27 mouse cellular contexts compared by ENCODE assay signal in genomic region chr5:148862136-148862535, GRCm38 (mm10).
DNase-seq lines count a peak whose midpoint lies in the region; ATAC-seq lines count a peak whose summit lies in the region.
"Had no signal": no experiment of that assay in that cellular context is flagged by ENCODE, and none has a peak within 500 bp of the region (broad histone marks: within the 10 kb centered on the region; RNA-seq: fewer than 3 reads in every experiment).

No protein-coding gene starts in this region.

- H3K4me1 ChIP-seq in forebrain, embryonic 16.5 days (replicated peaks; ENCODE audit: control insufficient read depth, insufficient read depth, low read length) = peaks cover 14% of the 10 kb centered on the region
- peaks cover 20% of the 10 kb centered on the region for H3K4me1 ChIP-seq in forebrain, embryonic 15.5 days

- no peaks in the 10 kb centered on the region for H3K9me3 ChIP-seq in forebrain, embryonic 16.5 days (ENCODE audit: control insufficient read depth, low read length)
- H3K9me3 ChIP-seq in forebrain, embryonic 15.5 days = no peaks in the 10 kb centered on the region
- H3K9me3 ChIP-seq: embryonic facial prominence, embryonic 12.5 days; heart, embryonic 10.5 days; kidney, embryonic 15.5 days; limb, embryonic 15.5 days; midbrain, embryonic 12.5 days had no signal

- H3K4me3 ChIP-seq in forebrain, embryonic 16.5 days (replicated peaks; ENCODE audit: low read length) = no peak overlapping the region
- no peak overlapping the region for H3K4me3 ChIP-seq in forebrain, embryonic 15.5 days
- H3K4me3 ChIP-seq: embryonic facial prominence, embryonic 12.5 days; erythroblast, embryonic 14.5 days; gastrocnemius, adult 2 months; heart, embryonic 10.5 days; kidney, embryonic 15.5 days; left cerebral cortex, adult 2 months; limb, embryonic 15.5 days; midbrain, embryonic 12.5 days had no signal

- no peak overlapping the region for H3K9ac ChIP-seq in forebrain, embryonic 16.5 days (replicated peaks; ENCODE audit: low read depth, low read length)
- H3K9ac ChIP-seq in forebrain, embryonic 15.5 days (replicated peaks) = no peak overlapping the region
- H3K9ac ChIP-seq: embryonic facial prominence, embryonic 12.5 days; kidney, embryonic 15.5 days; limb, embryonic 15.5 days; midbrain, embryonic 12.5 days had no signal

- H3K27ac ChIP-seq in forebrain, embryonic 16.5 days (ENCODE audit: low read length) = no peak overlapping the region
- H3K27ac ChIP-seq in forebrain, embryonic 15.5 days (replicated peaks) = no peak overlapping the region
- H3K27ac ChIP-seq: embryonic facial prominence, embryonic 12.5 days; gastrocnemius, adult 2 months; heart, embryonic 10.5 days; kidney, embryonic 15.5 days; left cerebral cortex, adult 2 months; limb, embryonic 15.5 days; macrophage; midbrain, embryonic 12.5 days had no signal

- no peaks in the 10 kb centered on the region for H3K36me3 ChIP-seq in forebrain, embryonic 16.5 days (ENCODE audit: control insufficient read depth, insufficient read depth)
- H3K36me3 ChIP-seq in forebrain, embryonic 15.5 days = no peaks in the 10 kb centered on the region
- H3K36me3 ChIP-seq: embryonic facial prominence, embryonic 12.5 days; heart, embryonic 10.5 days; kidney, embryonic 15.5 days; limb, embryonic 15.5 days; midbrain, embryonic 12.5 days had no signal

- H3K27me3 ChIP-seq in forebrain, embryonic 16.5 days (replicated peaks; ENCODE audit: control insufficient read depth, insufficient read depth, low read length) = no peaks in the 10 kb centered on the region
- H3K27me3 ChIP-seq in forebrain, embryonic 15.5 days = no peaks in the 10 kb centered on the region
- H3K27me3 ChIP-seq: CH12.LX; embryonic facial prominence, embryonic 12.5 days; kidney, embryonic 15.5 days; limb, embryonic 15.5 days; midbrain, embryonic 12.5 days had no signal

- 51% methylated on average over 8 of the region's 8 CpGs for WGBS in forebrain, embryonic 16.5 days
- WGBS in forebrain, embryonic 15.5 days = 53% methylated on average over 8 of the region's 8 CpGs

- H3K4me2 ChIP-seq in forebrain, embryonic 16.5 days (ENCODE audit: low read length) = no peak overlapping the region
- no peak overlapping the region for H3K4me2 ChIP-seq in forebrain, embryonic 15.5 days (replicated peaks)
- H3K4me2 ChIP-seq: embryonic facial prominence, embryonic 12.5 days; kidney, embryonic 15.5 days; limb, embryonic 15.5 days; midbrain, embryonic 12.5 days had no signal

- peak; percentile 28; the same call in 1 of the 2 replicates for ATAC-seq in forebrain, embryonic 16.5 days
- no peak for ATAC-seq in forebrain, embryonic 15.5 days (replicated peaks)
- ATAC-seq: hindbrain, embryonic 16.5 days; intestine, embryonic 16.5 days; lung, postnatal 0 days had no signal

- peak; percentile 7 for DNase-seq in 416B (ENCODE audit: low read depth)
- DNase-seq in MEL-GATA-1-ER (ENCODE audit: extremely low read depth, low read depth) = peak; percentile 35
- peak; percentile 17 for DNase-seq in layer of hippocampus, adult 9-10 months (ENCODE audit: low spot score)
- no peak for DNase-seq in urinary bladder, postnatal 25 days (ENCODE audit: low spot score)
- DNase-seq in right cerebral cortex, postnatal 25 days = no peak
- DNase-seq in embryo, embryonic 10 days (ENCODE audit: low spot score) = no peak
- DNase-seq: adrenal gland, postnatal 14 days; B cell, adult 2 months; cerebellum, adult 9-10 months; gastrocnemius, adult 2 months; kidney, postnatal 36 days; left cerebral cortex, postnatal 4 days; spleen, adult 18-20 months had no signal

Comparison
In these comparisons a context has a peak if more than half of its experiments do, and no peak if none do; other contexts are left out.
1. DNase-seq: peak in 416B (single experiment), MEL-GATA-1-ER (single experiment) and layer of hippocampus, adult 9-10 months (single experiment); none in urinary bladder, postnatal 25 days (single experiment), right cerebral cortex, postnatal 25 days (single experiment) and embryo, embryonic 10 days (single experiment).